Comparison of ENCODE assay signal across 8 mouse cellular contexts in the genomic region with DNA sequence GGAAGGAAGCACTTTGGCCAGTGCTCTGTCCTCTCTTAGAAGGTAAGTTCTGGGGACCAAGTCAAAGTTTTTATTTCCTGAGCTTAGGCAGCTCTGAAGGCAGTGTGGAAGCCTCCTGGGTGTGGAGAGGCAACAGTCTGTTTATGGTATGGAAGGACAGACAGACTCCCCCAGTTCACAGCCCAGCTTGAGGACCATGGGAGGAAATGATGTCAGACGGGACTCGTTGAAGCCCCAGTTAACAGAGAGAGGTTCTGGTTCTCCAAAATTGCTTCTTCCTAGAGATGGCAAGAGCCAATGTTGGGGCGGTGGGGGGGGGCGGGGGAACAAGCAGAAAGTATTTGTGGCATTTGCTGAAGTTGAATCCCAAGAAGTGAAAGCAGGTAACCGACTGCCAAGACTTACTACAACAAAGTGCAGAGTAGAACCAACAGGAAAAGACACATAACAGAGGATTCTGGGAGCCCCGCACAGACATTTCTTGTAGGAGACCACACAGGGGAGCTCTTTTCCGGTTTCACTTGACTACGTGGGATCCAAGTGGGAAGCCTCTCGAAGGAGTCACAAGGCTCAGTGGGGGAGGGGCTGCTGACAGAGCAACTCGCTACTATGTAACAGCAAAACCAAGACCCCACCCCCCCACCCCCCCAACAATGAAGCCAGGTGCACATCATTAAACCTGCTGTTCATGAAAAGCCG. TPM values are rescaled to one million over a fixed set of nuclear protein-coding genes. Genes with fewer than 3 reads are reported as not detected.
DNase-seq lines count a peak whose midpoint lies in the region; ATAC-seq and TF ChIP-seq lines count a peak whose summit lies in the region.

No protein-coding gene starts in this region.

- no peaks in the 10 kb centered on the region for H3K27me3 ChIP-seq in lung, postnatal 0 days (replicated peaks; ENCODE audit: insufficient read depth, low read length)

- H3K4me1 ChIP-seq in lung, postnatal 0 days (ENCODE audit: insufficient read depth, low read depth, low read length): 0 out of 2 replicates have a peak, but pooled peaks cover 4% of the 10 kb centered on the region

- DNase-seq in embryo, embryonic 10 days (ENCODE audit: low spot score): peak; percentile 27
- no peak for DNase-seq in embryo, embryonic 9.5 days (ENCODE audit: extremely low spot score)
- DNase-seq in ovary, postnatal 36 days (ENCODE audit: low spot score): peak; percentile 46
- DNase-seq in ovary, postnatal 14 days (ENCODE audit: low spot score): no peak
- DNase-seq in heart, postnatal 4 days: peak; percentile 66
- peak; percentile 83 for DNase-seq in lung, postnatal 0 days (ENCODE audit: low spot score)
- DNase-seq in thymus, postnatal 4 days: peak; percentile 72
- no peak for DNase-seq in Muller cell, postnatal 12 days (ENCODE audit: inconsistent ontology term)

- H3K36me3 ChIP-seq in lung, postnatal 0 days (ENCODE audit: insufficient read depth, low read length): peaks cover 15% of the 10 kb centered on the region; the same call in 1 of the 2 replicates

- peak; percentile 38 for TF ChIP-seq CTCF in lung, postnatal 0 days (IDR thresholded peaks at IDR 0.05)

- peak; percentile 17; the same call in 1 of the 2 replicates for TF ChIP-seq EP300 in lung, postnatal 0 days (IDR thresholded peaks at IDR 0.05)

- H3K4me3 ChIP-seq in lung, postnatal 0 days (ENCODE audit: low read depth, low read length): 0 out of 2 replicates have a peak overlapping the region, but pooled peaks have one; percentile 15

- H3K4me2 ChIP-seq in lung, postnatal 0 days (replicated peaks; ENCODE audit: low read depth, low read length): peak overlapping the region; percentile 42

- peak overlapping the region; percentile 14; the same call in 1 of the 2 replicates for H3K27ac ChIP-seq in lung, postnatal 0 days (ENCODE audit: low read length)

- no peak overlapping the region for H3K9ac ChIP-seq in lung, postnatal 0 days (replicated peaks; ENCODE audit: low read depth)

- ATAC-seq in lung, postnatal 0 days: peak; percentile 66

- no peaks in the 10 kb centered on the region for H3K9me3 ChIP-seq in lung, postnatal 0 days (ENCODE audit: low read length)

- WGBS in lung, postnatal 0 days: 19% methylated on average over 11 of the region's 11 CpGs

RNA-seq across cellular contexts. Expression of a gene that starts 15.2 kb away (rescaled TPM):
- 100 to 1,000 TPM; 359 to 377 TPM for total RNA-seq in heart, postnatal 4 days (2021)
- 66.6 and 75.3 TPM in 2 replicates for polyA plus RNA-seq in lung, postnatal 0 days (2015; fragmentation: Nextera tagmentation; extraction: Ambion mirVana)

RNA-seq across cellular contexts. Expression of a gene that starts 41.6 kb away (rescaled TPM):
- total RNA-seq in heart, postnatal 4 days (2021): 10 to 100 TPM; 88.2 to 90.4 TPM
- 13.5 and 14.5 TPM in 2 replicates for polyA plus RNA-seq in lung, postnatal 0 days (2015; fragmentation: Nextera tagmentation; extraction: Ambion mirVana)

Comparison
In these comparisons a context has a peak if more than half of its experiments do, and no peak if none do; other contexts are left out.
1. DNase-seq: peak in embryo, embryonic 10 days (single experiment), ovary, postnatal 36 days (single experiment), heart, postnatal 4 days (single experiment), lung, postnatal 0 days (single experiment) and thymus, postnatal 4 days (single experiment); none in embryo, embryonic 9.5 days (single experiment), ovary, postnatal 14 days (single experiment) and Muller cell, postnatal 12 days (single experiment).